Mouse (Mus musculus) midbrain, embryonic 13.5 days (tissue): ENCODE data around the gene Nsf. TPM values are rescaled to one million over a fixed set of nuclear protein-coding genes. Genes with fewer than 3 reads are reported as not detected.

Experiments
- ATAC-seq: fragments of 200-750 bp; cut with Nextera tagmentation; 2 replicates; pipeline ENCODE4 v1.8.0; 2017; ENCODE audit warnings: mild to moderate bottlenecking, moderate TSS enrichment, moderate library complexity
- H3K27ac ChIP-seq: fragments of 300-500 bp; sonication (generic); 2 replicates; pipeline ENCODE4 v1.5.1; 2015; ENCODE audit warnings: inconsistent platforms, mild to moderate bottlenecking, moderate library complexity
- H3K27me3 ChIP-seq: fragments of 300-500 bp; sonication (generic); 2 replicates; pipeline ENCODE4 v1.6.1; 2015; ENCODE audit warnings: mild to moderate bottlenecking, inconsistent platforms
- H3K36me3 ChIP-seq: fragments of 300-500 bp; sonication (generic); 2 replicates; pipeline ENCODE4 v1.6.1; 2015; ENCODE audit warnings: mild to moderate bottlenecking, inconsistent platforms
- H3K4me1 ChIP-seq: fragments of 300-500 bp; sonication (generic); replicated peaks from 2 replicates; pipeline ENCODE4 v1.6.1; 2015; ENCODE audit warnings: inconsistent platforms
- H3K4me2 ChIP-seq: fragments of 300-500 bp; sonication (generic); replicated peaks from 2 replicates; pipeline ENCODE4 v1.6.1; 2015; ENCODE audit warnings: moderate library complexity, mild to moderate bottlenecking, inconsistent platforms
- H3K4me3 ChIP-seq: fragments of 300-500 bp; sonication (generic); replicated peaks from 2 replicates; pipeline ENCODE4 v1.5.1; 2015; ENCODE audit warnings: mild to moderate bottlenecking, inconsistent platforms
- H3K9ac ChIP-seq: fragments of 300-500 bp; sonication (generic); replicated peaks from 2 replicates; pipeline ENCODE4 v1.6.1; 2015; ENCODE audit warnings: mild to moderate bottlenecking, inconsistent platforms
- H3K9me3 ChIP-seq: fragments of 300-500 bp; sonication (generic); 2 replicates; pipeline ENCODE4 v1.6.1; 2016; ENCODE audit warnings: mild to moderate bottlenecking, inconsistent platforms
- WGBS: fragments of 180-500 bp; shearing (Covaris S2); methylation state at CpG from one replicate; pipeline ENCODE4 v1.1.7; 2015; 5-methylcytosine and 5-hydroxymethylcytosine counted together
- polyA plus RNA-seq: library from polyadenylated mRNA; unstranded; fragments of >200 nt; fragmentation: Nextera tagmentation; extraction: Ambion mirVana; gene quantifications from 2 replicates; pipeline ENCODE4 v1.2.1, GENCODE M21; 2015

The Nsf gene
- polyA plus RNA-seq, 1 experiment from 2014 or later: 113 TPM

GRCm38 (mm10) chr11:103937976-103938728, 15.7 kb downstream of the Nsf start:
- H3K4me1 ChIP-seq: no peaks in the 10 kb centered on the region
- no peak overlapping the region for H3K4me2 ChIP-seq
- H3K36me3 ChIP-seq: no peaks in the 10 kb centered on the region; the same call in 1 of the 2 replicates
- H3K9ac ChIP-seq: no peak overlapping the region
- H3K9me3 ChIP-seq: no peaks in the 10 kb centered on the region
- no peak overlapping the region for H3K27ac ChIP-seq
- WGBS: 95% methylated on average over 25 of the region's 25 CpGs
- no peaks in the 10 kb centered on the region for H3K27me3 ChIP-seq
- H3K4me3 ChIP-seq: no peak overlapping the region
- ATAC-seq: no peak

- no peaks in the 10 kb centered on the region for H3K27me3 ChIP-seq
- H3K9ac ChIP-seq: no peak overlapping the region
- WGBS: 80% methylated on average over 9 of the region's 9 CpGs
- no peaks in the 10 kb centered on the region for H3K9me3 ChIP-seq
- H3K27ac ChIP-seq: no peak overlapping the region
- no peak overlapping the region for H3K4me2 ChIP-seq
- no peak overlapping the region for H3K4me3 ChIP-seq
- no peak for ATAC-seq
- H3K36me3 ChIP-seq: no peaks in the 10 kb centered on the region; the same call in 1 of the 2 replicates
- no peaks in the 10 kb centered on the region for H3K4me1 ChIP-seq
Observed at GRCm38 (mm10) chr11:103937451-103937850, 16.4 kb downstream of the Nsf start.

GRCm38 (mm10) chr11:103935717-103936116, 18.1 kb downstream of the Nsf start:
- H3K9me3 ChIP-seq: no peaks in the 10 kb centered on the region
- no peak overlapping the region for H3K4me2 ChIP-seq
- no peak overlapping the region for H3K27ac ChIP-seq
- no peaks in the 10 kb centered on the region for H3K27me3 ChIP-seq
- no peak overlapping the region for H3K4me3 ChIP-seq
- no peaks in the 10 kb centered on the region for H3K4me1 ChIP-seq
- 25% methylated on average over 2 of the region's 2 CpGs for WGBS
- no peak overlapping the region for H3K9ac ChIP-seq
- H3K36me3 ChIP-seq: no peaks in the 10 kb centered on the region
- no peak for ATAC-seq

GRCm38 (mm10) chr11:103933886-103934285, 20.0 kb downstream of the Nsf start:
- no peak overlapping the region for H3K4me3 ChIP-seq
- no peaks in the 10 kb centered on the region for H3K9me3 ChIP-seq
- H3K27me3 ChIP-seq: no peaks in the 10 kb centered on the region
- H3K4me1 ChIP-seq: no peaks in the 10 kb centered on the region
- peaks cover 8% of the 10 kb centered on the region for H3K36me3 ChIP-seq
- H3K4me2 ChIP-seq: no peak overlapping the region
- no peak overlapping the region for H3K27ac ChIP-seq
- H3K9ac ChIP-seq: no peak overlapping the region
- no peak for ATAC-seq
- whole genome bisulfite sequencing: 91% methylated on average over 6 of the region's 6 CpGs

- Histone ChIP-seq H3K27me3 (no peaks in the 10 kb centered on the region), H3K36me3 (peaks cover 37% of the 10 kb centered on the region), H3K4me2 (no peak overlapping the region), H3K9ac (no peak overlapping the region), H3K9me3 (no peaks in the 10 kb centered on the region), H3K27ac (no peak overlapping the region), H3K4me3 (no peak overlapping the region), H3K4me1 (no peaks in the 10 kb centered on the region)
- 94% methylated on average over 2 of the region's 2 CpGs for WGBS
- ATAC-seq: no peak
Observed at GRCm38 (mm10) chr11:103923957-103924356, 29.9 kb downstream of the Nsf start.

- H3K27ac ChIP-seq: no peak overlapping the region
- H3K4me2 ChIP-seq: no peak overlapping the region
- 85% methylated on average over 4 of the region's 4 CpGs for WGBS
- no peak for ATAC-seq
- no peak overlapping the region for H3K9ac ChIP-seq
- no peaks in the 10 kb centered on the region for H3K9me3 ChIP-seq
- no peaks in the 10 kb centered on the region for H3K4me1 ChIP-seq
- H3K27me3 ChIP-seq: no peaks in the 10 kb centered on the region
- peaks cover 30% of the 10 kb centered on the region for H3K36me3 ChIP-seq
- no peak overlapping the region for H3K4me3 ChIP-seq
Observed at GRCm38 (mm10) chr11:103923272-103923671, 30.6 kb downstream of the Nsf start.

GRCm38 (mm10) chr11:103922812-103923211, 31.0 kb downstream of the Nsf start:
- H3K36me3 ChIP-seq: peaks cover 29% of the 10 kb centered on the region
- H3K27ac ChIP-seq: no peak overlapping the region
- H3K4me1 ChIP-seq: no peaks in the 10 kb centered on the region
- no peaks in the 10 kb centered on the region for H3K9me3 ChIP-seq
- ATAC-seq: no peak
- no peak overlapping the region for H3K9ac ChIP-seq
- H3K27me3 ChIP-seq: no peaks in the 10 kb centered on the region
- WGBS: 84% methylated on average over 10 of the region's 10 CpGs
- H3K4me2 ChIP-seq: no peak overlapping the region
- H3K4me3 ChIP-seq: no peak overlapping the region

GRCm38 (mm10) chr11:103920665-103921064, 33.2 kb downstream of the Nsf start:
- ATAC-seq: no peak
- Histone ChIP-seq H3K27ac (no peak overlapping the region), H3K4me3 (no peak overlapping the region), H3K4me2 (no peak overlapping the region), H3K36me3 (peaks cover 31% of the 10 kb centered on the region), H3K4me1 (no peaks in the 10 kb centered on the region), H3K9me3 (no peaks in the 10 kb centered on the region), H3K27me3 (no peaks in the 10 kb centered on the region), H3K9ac (no peak overlapping the region)
- WGBS: 80% methylated on average over 5 of the region's 5 CpGs

- no peak for ATAC-seq
- H3K27me3 ChIP-seq: no peaks in the 10 kb centered on the region
- no peak overlapping the region for H3K4me2 ChIP-seq
- no peak overlapping the region for H3K27ac ChIP-seq
- H3K9ac ChIP-seq: no peak overlapping the region
- H3K4me3 ChIP-seq: no peak overlapping the region
- no peaks in the 10 kb centered on the region for H3K9me3 ChIP-seq
- 82% methylated on average over 7 of the region's 7 CpGs for WGBS
- no peaks in the 10 kb centered on the region for H3K4me1 ChIP-seq
- H3K36me3 ChIP-seq: peaks cover 47% of the 10 kb centered on the region
Observed at GRCm38 (mm10) chr11:103916807-103917206, 37.0 kb downstream of the Nsf start.

- Histone ChIP-seq H3K9ac (no peak overlapping the region), H3K4me1 (no peaks in the 10 kb centered on the region), H3K27me3 (no peaks in the 10 kb centered on the region), H3K27ac (no peak overlapping the region), H3K9me3 (no peaks in the 10 kb centered on the region), H3K4me3 (no peak overlapping the region), H3K4me2 (no peak overlapping the region), H3K36me3 (peaks cover 46% of the 10 kb centered on the region)
- no peak for ATAC-seq
- WGBS: 94% methylated on average over 9 of the region's 9 CpGs
Observed at GRCm38 (mm10) chr11:103915686-103916085, 38.2 kb downstream of the Nsf start.

- no peaks in the 10 kb centered on the region for H3K9me3 ChIP-seq
- WGBS: 46% methylated on average over 7 of the region's 7 CpGs
- H3K4me2 ChIP-seq: no peak overlapping the region
- no peaks in the 10 kb centered on the region for H3K27me3 ChIP-seq
- 0 out of 2 replicates have a peak, but pooled peaks have one; percentile 40 for ATAC-seq
- peaks cover 44% of the 10 kb centered on the region for H3K36me3 ChIP-seq
- H3K27ac ChIP-seq: no peak overlapping the region
- H3K4me3 ChIP-seq: no peak overlapping the region
- peaks cover 10% of the 10 kb centered on the region for H3K4me1 ChIP-seq
- H3K9ac ChIP-seq: no peak overlapping the region
Observed at GRCm38 (mm10) chr11:103910993-103911585, 42.8 kb downstream of the Nsf start.

- H3K9me3 ChIP-seq: no peaks in the 10 kb centered on the region
- peaks cover 15% of the 10 kb centered on the region for H3K4me1 ChIP-seq
- H3K27me3 ChIP-seq: no peaks in the 10 kb centered on the region
- H3K9ac ChIP-seq: no peak overlapping the region
- H3K4me2 ChIP-seq: no peak overlapping the region
- ATAC-seq: no peak
- 90% methylated on average over 11 of the region's 11 CpGs for WGBS
- H3K36me3 ChIP-seq: peaks cover 39% of the 10 kb centered on the region
- no peak overlapping the region for H3K4me3 ChIP-seq
- no peak overlapping the region for H3K27ac ChIP-seq
Observed at GRCm38 (mm10) chr11:103910531-103910930, 43.3 kb downstream of the Nsf start.
